Mouse (Mus musculus) forebrain, embryonic 10.5 days (tissue): Measurements from ENCODE around the gene Vmn1r135. TPM values are rescaled to one million over a fixed set of nuclear protein-coding genes. Genes with fewer than 3 reads are reported as not detected.
"Not testable (repeated sequence)": the region's sequence is repeated elsewhere in the genome, so short reads cannot be mapped to it uniquely, and the experiment has no call there.

Source experiments
- DNase-seq: peaks from one replicate; pipeline ENCODE4 v3.0.0-alpha.2; 2017; ENCODE audit warnings: low spot score; ENCODE audit errors: extremely low spot score
- H3K27ac ChIP-seq: fragments of 300-500 bp; sonication (generic); 2 replicates; pipeline ENCODE4 v1.5.1; 2016; ENCODE audit warnings: mild to moderate bottlenecking
- H3K27me3 ChIP-seq: fragments of 300-500 bp; sonication (generic); 2 replicates; pipeline ENCODE4 v1.6.1; 2016; ENCODE audit warnings: mild to moderate bottlenecking; ENCODE audit not compliant: poor library complexity, severe bottlenecking
- H3K36me3 ChIP-seq: fragments of 300-500 bp; sonication (generic); replicated peaks from 2 replicates; pipeline ENCODE4 v1.6.1; 2016; ENCODE audit warnings: mild to moderate bottlenecking, moderate library complexity
- H3K4me1 ChIP-seq: fragments of 300-500 bp; sonication (generic); 2 replicates; pipeline ENCODE4 v1.6.1; 2016
- H3K4me3 ChIP-seq: fragments of 300-500 bp; sonication (generic); 2 replicates; pipeline ENCODE4 v1.5.1; 2016; ENCODE audit warnings: mild to moderate bottlenecking, moderate library complexity
- H3K9me3 ChIP-seq: fragments of 300-500 bp; sonication (generic); 2 replicates; pipeline ENCODE4 v1.6.1; 2016; ENCODE audit warnings: mild to moderate bottlenecking, moderate library complexity
- WGBS: fragments of 180-500 bp; shearing (Covaris S2); methylation state at CpG from one replicate; pipeline ENCODE4 v1.1.7; 2016; 5-methylcytosine and 5-hydroxymethylcytosine counted together
- polyA plus RNA-seq: library from polyadenylated mRNA; unstranded; fragments of >200 nt; fragmentation: Nextera tagmentation; extraction: Ambion mirVana; gene quantifications from 2 replicates; pipeline ENCODE4 v1.2.1, GENCODE M21; 2016

Gene Vmn1r135
- polyA plus RNA-seq = not detected in 2 replicates

- not testable (repeated sequence) for H3K9me3 ChIP-seq, H3K4me3 ChIP-seq, H3K27me3 ChIP-seq, H3K27ac ChIP-seq, DNase-seq, H3K36me3 ChIP-seq, H3K4me1 ChIP-seq
- no CpG with 5 or more reads among the region's 1 CpGs for whole genome bisulfite sequencing
Observed at GRCm38 (mm10) chr7:21832051-21832450, at the start of gene Vmn1r135. Vmn1r135 (plus strand) TSS chr7:21832351.

DNA sequence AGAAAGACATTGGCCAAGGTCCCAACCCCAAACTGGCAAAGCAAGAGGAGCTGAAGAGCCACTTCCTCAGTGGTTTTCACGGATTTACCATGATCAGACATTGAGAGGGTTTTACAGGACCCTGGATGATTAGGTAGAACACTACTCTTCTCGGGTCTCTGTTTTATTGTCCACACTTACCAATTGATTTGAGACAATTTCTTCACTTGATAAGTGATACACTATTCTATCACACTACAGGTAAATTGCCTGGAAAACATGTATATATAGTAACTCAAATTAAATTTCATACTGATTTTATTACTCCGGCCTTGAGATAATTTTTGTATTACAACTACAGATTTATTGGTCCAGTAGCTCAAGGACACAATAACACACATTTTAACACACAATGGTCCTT lies 35.5 kb upstream of the Vmn1r135 start, which contains the start of gene Gm4177:
TSS of gene Gm4177 (minus strand) at position 101 of the 400 bp plus-strand sequence.
- H3K4me3 ChIP-seq, H3K36me3 ChIP-seq, H3K9me3 ChIP-seq, H3K27me3 ChIP-seq, DNase-seq, H3K27ac ChIP-seq, H3K4me1 ChIP-seq: not testable (repeated sequence)
- no CpG with 5 or more reads among the region's 3 CpGs for WGBS

DNA sequence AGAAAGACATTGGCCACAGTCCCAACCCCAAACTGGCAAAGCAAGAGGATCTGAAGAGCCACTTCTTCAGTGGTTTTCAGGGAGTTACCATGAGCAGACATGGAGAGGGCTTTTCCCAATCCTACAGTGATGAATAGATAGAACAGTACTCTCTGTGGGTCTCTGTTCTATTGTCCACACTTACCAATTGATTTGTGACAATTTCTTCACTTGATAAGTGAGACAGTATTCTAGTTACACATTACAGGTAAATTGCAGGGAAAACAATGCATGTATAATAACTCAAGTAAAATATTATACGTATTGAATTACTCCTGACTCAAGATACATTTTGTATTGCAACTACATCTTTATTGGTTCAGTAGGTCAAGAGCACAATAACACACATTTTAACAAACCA lies 12.0 kb downstream of the Vmn1r135 start, which contains the start of gene Gm5725:
TSS of gene Gm5725 (minus strand) at position 101 of the 400 bp plus-strand sequence.
- H3K27me3 ChIP-seq, H3K27ac ChIP-seq, H3K4me3 ChIP-seq, DNase-seq, H3K9me3 ChIP-seq, H3K4me1 ChIP-seq, H3K36me3 ChIP-seq: not testable (repeated sequence)
- WGBS = no CpG with 5 or more reads among the region's 1 CpGs

Other genes starting within 250 kb of the Vmn1r135 start
- not detected in 2 replicates for gene Vmn1r132, start 218.3 kb upstream of the Vmn1r135 start, polyA plus RNA-seq
- gene Gm4175, start 70.9 kb upstream of the Vmn1r135 start, polyA plus RNA-seq = not detected in 2 replicates
- gene Gm4177, start 35.6 kb upstream of the Vmn1r135 start, polyA plus RNA-seq = not detected in 2 replicates
- gene Gm5725, start 11.9 kb downstream of the Vmn1r135 start, polyA plus RNA-seq = not detected in 2 replicates
- not detected in 2 replicates for gene Gm5891, start 88.9 kb downstream of the Vmn1r135 start, polyA plus RNA-seq
- gene Vmn1r137, start 162.2 kb downstream of the Vmn1r135 start, polyA plus RNA-seq = not detected in 2 replicates
- gene Vmn1r138, start 196.5 kb downstream of the Vmn1r135 start, polyA plus RNA-seq = not detected in 2 replicates
- gene Gm6176, start 224.0 kb downstream of the Vmn1r135 start, polyA plus RNA-seq = not detected in 2 replicates
- gene Vmn1r139, start 236.7 kb downstream of the Vmn1r135 start, polyA plus RNA-seq = not detected in 2 replicates